Mouse (Mus musculus) adrenal gland, adult 18-20 months (tissue): ENCODE measurements around the gene Gm6614. TPM values are rescaled to one million over a fixed set of nuclear protein-coding genes. Genes with fewer than 3 reads are reported as not detected.
A peak's percentile ranks its signal among the peaks of the same experiment; 100 is the strongest.
"Not testable (repeated sequence)": the region's sequence is repeated elsewhere in the genome, so short reads cannot be mapped to it uniquely, and the experiment has no call there.

Source experiments
- DNase-seq, 2 experiments: peaks; one replicate each; pipeline ENCODE4 v3.0.0; 2021 to 2022; ENCODE audit warnings: low spot score in 2 of 2
- long read RNA-seq, 2 experiments: library from polyadenylated mRNA; stranded (forward); transcript quantifications; one replicate each; pipeline ENCODE4 v2.0.0; 2021
- total RNA-seq, 2 experiments: library from RNA; stranded (reverse); gene quantifications; 1 replicate in 1 of 2; 2 replicates in 1 of 2; pipeline ENCODE4 v1.2.3; 2021

The Gm6614 gene
- not detected for total RNA-seq
- long read RNA-seq, experiment 1 = 0 reads
- long read RNA-seq, experiment 2 = 0 reads

GRCm38 (mm10) chr6:142011364-142011955 is at the start of gene Gm6614:
Gm6614 (minus strand) TSS chr6:142011414.
- DNase-seq = no peak

GRCm38 (mm10) chr6:142058281-142058680 is 47.1 kb upstream of the Gm6614 start:
- not testable (repeated sequence) for DNase-seq

DNA sequence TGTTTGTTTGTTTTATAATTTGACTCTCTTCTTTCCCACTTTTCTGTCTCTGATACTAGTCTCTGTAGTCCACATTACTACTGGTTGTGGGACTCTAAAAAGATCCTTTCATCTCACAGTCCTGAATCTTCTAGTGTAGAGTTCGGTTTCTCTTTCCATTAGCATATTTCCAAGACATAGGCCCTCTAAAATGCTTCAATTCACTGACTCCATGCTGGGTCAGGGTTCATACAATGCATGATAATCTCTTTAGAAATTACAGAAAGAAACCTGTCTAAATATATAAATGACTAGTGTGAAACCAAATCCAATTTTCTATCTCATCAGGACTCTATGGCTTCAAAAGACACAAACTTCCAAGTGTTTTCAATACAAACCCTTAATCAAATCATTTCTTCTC is 36.5 kb upstream of the Gm6614 start:
- no peak for DNase-seq

GRCm38 (mm10) chr6:142045746-142046145 is 34.5 kb upstream of the Gm6614 start:
- DNase-seq = no peak

- no peak for DNase-seq
These were observed 30.7 kb upstream of the Gm6614 start for GRCm38 (mm10) chr6:142041896-142042295.

DNA sequence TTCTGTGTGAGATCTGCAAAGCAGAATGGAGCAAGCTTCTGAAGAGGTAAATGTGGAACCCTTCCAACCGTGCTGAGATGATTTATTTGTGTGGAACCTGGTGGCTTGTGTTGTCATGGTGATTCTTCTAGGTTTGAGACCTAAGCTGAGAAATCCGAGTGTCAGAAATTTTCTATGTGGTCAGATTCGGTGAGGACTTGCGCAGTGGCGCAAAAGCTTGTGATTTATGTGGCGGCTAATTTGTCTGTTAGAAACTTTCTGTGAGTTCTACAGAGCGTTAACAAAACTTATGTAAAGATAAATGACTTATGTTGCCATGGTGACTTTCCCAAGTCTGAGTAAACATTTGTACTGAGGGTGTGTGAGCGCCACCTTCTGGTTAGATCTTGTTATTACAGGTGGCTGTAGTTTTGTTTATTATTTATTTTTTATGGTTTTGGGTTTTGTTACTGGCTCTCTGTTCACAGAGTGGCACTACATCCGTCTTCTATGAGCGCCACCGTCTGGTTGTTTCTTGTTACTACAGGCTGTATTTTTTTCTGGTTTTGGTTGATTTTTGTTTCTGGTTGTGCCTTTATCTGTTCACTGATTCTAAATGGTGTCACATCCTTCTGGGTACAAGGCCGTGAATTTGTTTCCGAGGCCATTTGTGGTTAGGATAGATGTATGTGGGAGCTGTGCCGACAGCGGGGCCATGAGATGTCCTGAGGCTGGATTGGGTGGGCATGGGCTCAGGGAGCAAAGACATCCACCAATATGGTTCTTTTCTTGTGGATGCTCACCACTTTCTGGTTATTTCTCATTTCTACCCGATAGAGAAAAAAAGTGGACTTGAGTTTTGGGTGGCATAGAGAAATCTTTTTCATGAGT is 29.3 kb upstream of the Gm6614 start:
- peak in 1 of 2 experiments; percentile 4 for DNase-seq

DNA sequence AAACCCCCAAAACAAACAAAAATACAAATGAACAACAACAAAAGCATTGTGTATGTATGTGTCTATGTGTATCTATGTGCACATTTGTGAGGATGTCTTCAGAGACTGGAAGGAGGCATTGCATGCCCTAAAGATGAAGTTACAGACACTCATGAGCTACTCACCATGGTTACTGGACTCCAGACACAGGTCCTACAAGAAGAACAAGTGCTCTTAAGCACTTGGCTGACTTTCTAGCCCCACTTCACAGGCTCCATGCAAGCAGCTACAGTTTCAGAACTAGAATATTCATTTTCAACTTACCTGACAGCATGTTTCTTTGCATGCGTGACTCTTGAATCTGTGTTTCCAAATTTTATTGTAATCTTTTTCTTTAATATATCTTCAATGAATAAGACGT is 24.6 kb upstream of the Gm6614 start:
- DNase-seq = no peak

DNA sequence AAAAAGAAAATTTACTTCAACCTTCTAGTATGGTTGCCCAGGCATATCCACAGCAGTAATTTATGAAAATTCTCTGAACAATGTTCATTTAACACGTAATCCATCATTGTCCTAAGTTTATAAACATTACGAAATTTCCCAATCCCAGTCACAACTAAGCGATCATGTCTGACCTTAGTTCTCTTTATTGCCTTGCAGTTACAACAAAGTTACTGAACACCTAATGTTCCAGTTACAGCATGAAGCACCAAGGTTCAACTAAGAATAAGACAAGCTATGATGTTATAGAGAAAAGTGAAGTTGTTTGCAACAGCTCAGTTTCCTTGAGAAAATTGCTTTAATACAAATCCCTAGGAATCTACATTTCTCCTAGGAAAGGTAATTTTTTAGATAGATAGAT is 10.5 kb upstream of the Gm6614 start:
- no peak for DNase-seq

GRCm38 (mm10) chr6:141986772-141987171 is 24.4 kb downstream of the Gm6614 start:
- DNase-seq = no peak

DNA sequence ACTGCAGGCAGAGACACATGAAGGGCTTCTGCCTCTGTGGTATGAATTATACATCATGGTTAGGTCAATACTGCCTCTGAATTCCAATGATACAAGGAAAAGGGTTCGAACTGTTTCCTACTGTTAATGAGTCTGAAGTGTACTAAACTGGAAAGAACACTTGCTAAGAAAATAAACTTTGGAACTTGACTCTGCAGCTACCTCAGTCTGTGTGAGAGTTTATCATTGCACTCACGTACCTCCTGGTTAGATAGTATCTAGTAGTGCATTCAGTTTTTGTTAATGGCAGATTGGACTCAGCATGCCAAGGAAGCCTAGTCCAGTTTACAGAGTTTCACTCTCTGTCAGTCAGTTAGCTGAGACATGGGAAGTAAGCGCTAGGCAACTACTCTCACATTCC is 26.6 kb downstream of the Gm6614 start:
- no peak for DNase-seq

GRCm38 (mm10) chr6:141962420-141962819 is 48.8 kb downstream of the Gm6614 start:
- DNase-seq = no peak

- no peak for DNase-seq
These were observed 49.4 kb downstream of the Gm6614 start for GRCm38 (mm10) chr6:141961861-141962260.

DNA sequence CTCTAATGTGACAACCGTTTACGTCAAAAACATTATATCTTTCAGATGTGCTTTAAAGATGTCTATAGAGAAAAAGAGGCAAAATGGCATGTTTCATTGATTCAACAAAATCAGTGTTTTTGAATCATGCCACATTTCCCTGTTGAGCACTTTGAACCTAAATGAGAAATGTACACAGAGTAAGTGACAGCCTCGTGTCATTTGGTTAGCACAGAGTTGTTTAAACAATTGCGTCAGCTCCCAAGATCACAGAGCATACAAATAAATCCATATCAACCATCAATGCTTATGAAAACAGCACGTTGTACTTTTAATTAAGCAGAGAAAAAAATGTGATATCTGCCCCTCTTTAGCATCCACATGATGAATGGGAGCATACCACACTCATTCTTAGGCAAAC is 50.7 kb downstream of the Gm6614 start:
- no peak for DNase-seq

- DNase-seq = no peak
These were observed 64.4 kb downstream of the Gm6614 start, which contains the start of gene Slco1a1 for GRCm38 (mm10) chr6:141946862-141947261. Slco1a1 (minus strand) TSS chr6:141946962.

DNA sequence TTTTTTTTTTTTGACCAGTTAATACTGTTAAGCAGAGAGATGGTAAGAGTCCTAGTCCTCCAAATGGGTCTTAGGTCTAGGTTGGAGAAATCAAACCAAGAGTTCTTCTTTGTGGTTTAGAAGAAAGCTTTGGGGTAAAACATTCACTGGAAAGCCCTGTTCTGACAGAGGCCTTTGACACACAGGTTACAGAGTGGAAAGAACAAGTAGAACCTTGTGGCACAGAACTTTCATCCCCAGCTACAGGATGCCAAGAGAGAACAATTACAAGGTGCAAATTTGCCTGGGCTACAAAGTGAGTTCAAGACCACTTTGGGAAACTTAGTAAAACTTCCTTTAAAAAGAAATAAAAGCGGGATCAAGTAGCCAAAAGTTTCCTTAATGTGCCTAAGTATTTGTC is 70.8 kb downstream of the Gm6614 start:
- no peak for DNase-seq

Other genes starting within 250 kb of the Gm6614 start
- not detected for gene Gm5724, start 237.6 kb downstream of the Gm6614 start, total RNA-seq
- gene Slco1a4, start 155.2 kb downstream of the Gm6614 start, total RNA-seq = under 1 TPM; 0.10 to 0.20 TPM
- gene Slco1a1, start 64.5 kb downstream of the Gm6614 start, total RNA-seq = not detected
- gene Slco1a6, start 197.1 kb upstream of the Gm6614 start, total RNA-seq = not detected